Mouse (Mus musculus) kidney, embryonic 16.5 days (tissue): ENCODE results near the gene Shf. TPM values are rescaled to one million over a fixed set of nuclear protein-coding genes. Genes with fewer than 3 reads are reported as not detected.
"Not testable (repeated sequence)": the region's sequence is repeated elsewhere in the genome, so short reads cannot be mapped to it uniquely, and the experiment has no call there.

Source experiments
- ATAC-seq: fragments of 200-750 bp; cut with Nextera tagmentation; 2 replicates; pipeline ENCODE4 v1.8.0; 2017; ENCODE audit warnings: moderate TSS enrichment; ENCODE audit not compliant: low FRiP score, low TSS enrichment
- H3K27ac ChIP-seq: fragments of 300-500 bp; sonication (generic); 2 replicates; pipeline ENCODE4 v1.5.1; 2014; ENCODE audit warnings: low read length
- H3K27me3 ChIP-seq: fragments of 300-500 bp; sonication (generic); 2 replicates; pipeline ENCODE4 v1.6.1; 2014; ENCODE audit warnings: low read length, control low read depth, mixed read lengths; ENCODE audit not compliant: insufficient read depth
- H3K36me3 ChIP-seq: fragments of 300-500 bp; sonication (generic); 2 replicates; pipeline ENCODE4 v1.6.1; 2014; ENCODE audit warnings: low read length, control low read depth, mixed read lengths; ENCODE audit not compliant: insufficient read depth
- H3K4me1 ChIP-seq: fragments of 300-500 bp; sonication (generic); 2 replicates; pipeline ENCODE4 v1.6.1; 2014; ENCODE audit warnings: low read length, control low read depth, mixed read lengths; ENCODE audit not compliant: insufficient read depth
- H3K4me2 ChIP-seq: fragments of 300-500 bp; sonication (generic); replicated peaks from 2 replicates; pipeline ENCODE4 v1.6.1; 2014; ENCODE audit warnings: low read depth, low read length
- H3K4me3 ChIP-seq: fragments of 300-500 bp; sonication (generic); 2 replicates; pipeline ENCODE4 v1.5.1; 2014; ENCODE audit warnings: mild to moderate bottlenecking, low read length
- H3K9ac ChIP-seq: fragments of 300-500 bp; sonication (generic); replicated peaks from 2 replicates; pipeline ENCODE4 v1.6.1; 2014; ENCODE audit warnings: low read length
- H3K9me3 ChIP-seq: fragments of 300-500 bp; sonication (generic); 2 replicates; pipeline ENCODE4 v1.6.1; 2016; ENCODE audit warnings: low read length, control low read depth
- WGBS: fragments of 180-500 bp; shearing (Covaris S2); extraction: QIAGEN DNeasy Blood & Tissue Kit; methylation state at CpG from one replicate; pipeline ENCODE4 v1.1.7; 2014; 5-methylcytosine and 5-hydroxymethylcytosine counted together
- polyA plus RNA-seq: library from polyadenylated mRNA; unstranded; fragments of >200 nt; fragmentation: Nextera tagmentation; extraction: Ambion mirVana; gene quantifications from 2 replicates; pipeline ENCODE4 v1.2.1, GENCODE M21; 2015

Gene Shf
- polyA plus RNA-seq, 1 experiment from 2014 or later: 2.0 TPM

- no peak overlapping the region for H3K4me3 ChIP-seq
- peak overlapping the region; percentile 25; the same call in 1 of the 2 replicates for H3K9ac ChIP-seq
- ATAC-seq: no peak
- no peaks in the 10 kb centered on the region for H3K36me3 ChIP-seq
- no peaks in the 10 kb centered on the region for H3K9me3 ChIP-seq
- no peaks in the 10 kb centered on the region for H3K27me3 ChIP-seq
- no peak overlapping the region for H3K4me2 ChIP-seq
- H3K4me1 ChIP-seq: peaks cover 35% of the 10 kb centered on the region
- 54% methylated on average over 4 of the region's 4 CpGs for WGBS
- H3K27ac ChIP-seq: peak overlapping the region; percentile 52
Observed at GRCm38 (mm10) chr2:122351931-122352329, 17.0 kb downstream of the Shf start.

GRCm38 (mm10) chr2:122351156-122351930 lies 17.6 kb downstream of the Shf start:
- no peaks in the 10 kb centered on the region for H3K9me3 ChIP-seq
- H3K27ac ChIP-seq: peak overlapping the region; percentile 52
- H3K4me2 ChIP-seq: no peak overlapping the region
- H3K4me1 ChIP-seq: peaks cover 35% of the 10 kb centered on the region
- no peaks in the 10 kb centered on the region for H3K27me3 ChIP-seq
- no peak for ATAC-seq
- H3K36me3 ChIP-seq: no peaks in the 10 kb centered on the region
- 70% methylated on average over 5 of the region's 5 CpGs for WGBS
- no peak overlapping the region for H3K4me3 ChIP-seq
- peak overlapping the region; percentile 25; the same call in 1 of the 2 replicates for H3K9ac ChIP-seq

DNA sequence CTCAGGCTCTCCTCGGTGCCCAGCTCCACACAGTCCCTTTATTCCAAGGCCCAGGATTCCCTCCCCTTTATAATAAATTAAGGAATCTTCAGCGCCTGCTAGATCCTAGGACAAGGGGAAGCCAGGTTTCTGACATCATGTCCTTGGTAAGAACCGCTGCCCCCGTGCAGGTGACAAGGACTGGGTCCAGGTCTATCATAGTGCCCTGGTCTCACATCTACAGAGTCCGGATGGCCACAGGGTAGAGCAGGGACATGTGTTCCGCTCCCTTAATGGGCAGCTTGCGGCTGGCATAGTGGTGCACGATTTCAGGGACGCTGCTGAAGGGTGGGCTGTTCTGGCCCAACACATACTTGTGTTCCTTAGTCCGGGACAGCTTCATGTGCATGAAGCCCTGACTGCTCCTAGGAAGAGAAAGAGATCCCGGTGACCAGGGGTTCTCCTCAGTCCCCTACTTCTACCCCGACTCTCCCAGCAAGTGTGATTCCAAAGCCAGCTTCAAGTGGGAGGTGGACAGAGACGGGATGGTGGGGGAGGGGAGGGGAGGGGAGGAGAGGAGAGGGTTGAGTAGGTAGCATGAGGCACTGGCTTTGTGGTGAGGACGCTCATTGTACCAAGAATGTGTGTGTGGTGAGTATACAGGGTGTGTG lies 19.7 kb downstream of the Shf start:
- peak; percentile 57 for ATAC-seq
- Histone ChIP-seq H3K27ac (peak overlapping the region; percentile 98), H3K4me1 (peaks cover 35% of the 10 kb centered on the region), H3K9ac (peak overlapping the region; percentile 92), H3K4me3 (peak overlapping the region; percentile 70), H3K36me3 (no peaks in the 10 kb centered on the region), H3K9me3 (no peaks in the 10 kb centered on the region), H3K4me2 (peak overlapping the region; percentile 67), H3K27me3 (no peaks in the 10 kb centered on the region)
- WGBS: 9% methylated on average over 14 of the region's 14 CpGs

DNA sequence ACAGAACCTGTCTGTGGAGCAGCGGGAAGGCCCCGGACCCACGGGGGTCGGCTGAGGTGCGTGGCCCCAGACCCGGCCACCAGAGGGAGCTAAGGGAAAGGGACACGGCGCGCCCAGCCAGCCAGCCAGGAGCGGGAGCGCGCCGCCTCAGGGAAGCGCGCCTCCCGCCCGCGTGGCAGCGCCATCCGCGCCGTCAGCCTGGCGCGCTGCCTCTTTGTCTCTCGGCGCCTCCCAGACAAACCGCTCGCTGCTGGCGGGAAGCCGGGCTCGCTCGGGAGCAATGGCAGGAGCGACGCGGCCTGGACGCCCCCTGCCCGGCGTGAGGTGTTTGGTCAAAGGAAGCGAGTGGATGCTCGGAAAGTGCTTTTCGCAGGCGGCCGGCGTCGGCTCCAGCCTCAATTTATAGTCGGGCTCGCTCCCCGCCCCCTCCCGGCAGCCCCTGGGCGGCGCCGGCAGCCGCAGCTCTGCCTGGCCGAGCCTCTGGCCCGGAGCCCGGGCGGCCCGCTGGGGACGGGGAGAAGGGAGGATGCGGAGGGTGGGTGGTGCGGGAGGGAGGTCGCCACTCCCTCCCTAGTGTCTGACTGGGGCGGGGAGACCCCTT lies 20.3 kb downstream of the Shf start:
- H3K36me3 ChIP-seq: no peaks in the 10 kb centered on the region
- peaks cover 32% of the 10 kb centered on the region for H3K4me1 ChIP-seq
- H3K27ac ChIP-seq: peak overlapping the region; percentile 98
- H3K27me3 ChIP-seq: no peaks in the 10 kb centered on the region
- peak overlapping the region; percentile 92 for H3K9ac ChIP-seq
- H3K4me3 ChIP-seq: peak overlapping the region; percentile 70
- H3K9me3 ChIP-seq: no peaks in the 10 kb centered on the region
- WGBS: 0% methylated on average over 62 of the region's 63 CpGs
- peak; percentile 89 for ATAC-seq
- peak overlapping the region; percentile 67 for H3K4me2 ChIP-seq

GRCm38 (mm10) chr2:122347257-122347656 lies 21.7 kb downstream of the Shf start:
- WGBS: 92% methylated on average over 3 of the region's 3 CpGs
- Histone ChIP-seq H3K9ac (no peak overlapping the region), H3K9me3 (no peaks in the 10 kb centered on the region), H3K4me1 (peaks cover 27% of the 10 kb centered on the region), H3K27me3 (no peaks in the 10 kb centered on the region), H3K4me3 (no peak overlapping the region), H3K27ac (no peak overlapping the region), H3K4me2 (no peak overlapping the region), H3K36me3 (no peaks in the 10 kb centered on the region)
- no peak for ATAC-seq

GRCm38 (mm10) chr2:122346164-122346563 lies 22.8 kb downstream of the Shf start:
- ATAC-seq, H3K4me2 ChIP-seq, H3K9me3 ChIP-seq, H3K27ac ChIP-seq, H3K9ac ChIP-seq, H3K27me3 ChIP-seq, H3K36me3 ChIP-seq, H3K4me3 ChIP-seq: not testable (repeated sequence)
- 86% methylated on average over 6 of the region's 6 CpGs for WGBS
- peaks cover 17% of the 10 kb centered on the region for H3K4me1 ChIP-seq

DNA sequence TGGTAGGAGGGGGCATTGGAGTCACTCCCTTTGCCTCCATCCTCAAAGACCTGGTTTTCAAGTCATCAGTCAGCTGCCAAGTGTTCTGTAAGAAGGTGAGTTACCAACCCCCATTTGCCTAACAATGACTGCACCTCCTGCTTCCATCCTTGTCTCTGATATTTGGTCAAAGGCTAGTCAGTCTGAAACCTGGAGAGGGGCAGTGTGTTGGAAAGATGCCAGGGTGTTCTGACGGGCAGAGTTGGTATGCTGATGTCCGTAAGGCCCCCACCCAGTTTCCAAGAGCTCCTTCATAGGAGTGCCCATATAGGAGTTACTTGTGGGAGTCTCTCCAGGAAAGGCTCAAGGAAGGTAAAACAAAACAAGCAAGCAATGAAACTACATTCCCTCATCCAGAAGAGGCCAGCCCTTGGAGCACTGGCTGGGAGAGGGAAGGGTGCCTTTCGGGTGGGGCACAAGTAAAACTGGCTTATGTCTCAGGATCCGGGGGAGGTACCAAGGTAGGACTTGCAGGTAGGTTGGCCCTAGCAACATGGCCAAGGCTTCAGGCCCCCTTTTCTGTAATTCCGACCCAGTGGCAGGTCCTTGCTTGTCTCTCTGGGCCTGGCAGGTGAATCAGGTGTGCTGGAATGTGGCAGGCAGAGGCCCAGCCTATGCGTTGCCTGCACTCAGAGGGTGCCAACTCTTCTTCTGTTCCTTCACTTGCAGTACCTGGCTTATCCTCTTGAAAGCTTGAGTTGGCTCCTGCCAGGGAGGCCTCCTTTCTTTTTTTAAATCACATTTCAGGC lies 23.7 kb downstream of the Shf start:
- Histone ChIP-seq H3K36me3 (no peaks in the 10 kb centered on the region), H3K4me1 (peaks cover 17% of the 10 kb centered on the region), H3K27me3 (no peaks in the 10 kb centered on the region), H3K27ac (no peak overlapping the region), H3K4me2 (no peak overlapping the region), H3K4me3 (no peak overlapping the region), H3K9me3 (no peaks in the 10 kb centered on the region), H3K9ac (no peak overlapping the region)
- ATAC-seq: no peak
- 80% methylated on average over 6 of the region's 6 CpGs for WGBS

GRCm38 (mm10) chr2:122337291-122337690 lies 31.7 kb downstream of the Shf start:
- Histone ChIP-seq H3K4me3 (no peak overlapping the region), H3K9ac (no peak overlapping the region), H3K27ac (no peak overlapping the region), H3K4me2 (peak overlapping the region; percentile 18; the same call in 1 of the 2 replicates), H3K27me3 (no peaks in the 10 kb centered on the region), H3K4me1 (no peaks in the 10 kb centered on the region), H3K9me3 (no peaks in the 10 kb centered on the region), H3K36me3 (no peaks in the 10 kb centered on the region)
- peak; percentile 60; the same call in 1 of the 2 replicates for ATAC-seq
- 64% methylated on average over 21 of the region's 21 CpGs for WGBS

- Histone ChIP-seq H3K27me3 (no peaks in the 10 kb centered on the region), H3K27ac (no peak overlapping the region), H3K4me1 (no peaks in the 10 kb centered on the region), H3K4me2 (no peak overlapping the region), H3K9ac (no peak overlapping the region), H3K4me3 (no peak overlapping the region), H3K9me3 (no peaks in the 10 kb centered on the region), H3K36me3 (no peaks in the 10 kb centered on the region)
- no peak for ATAC-seq
- 73% methylated on average over 3 of the region's 3 CpGs for WGBS
Observed at GRCm38 (mm10) chr2:122334170-122334569, 34.8 kb downstream of the Shf start.
